Mouse (Mus musculus) liver, embryonic 14.5 days (tissue): Measurements from ENCODE around the gene Xrcc1.

ENCODE experiments used
- CTCF ChIP-seq: IDR thresholded peaks from 2 replicates; pipeline ENCODE4 v1.5.1; 2016; ENCODE audit warnings: antibody characterized with exemption, low read depth, control low read depth
- EP300 ChIP-seq: IDR thresholded peaks from 2 replicates; pipeline ENCODE4 v1.6.1; 2016; ENCODE audit warnings: antibody characterized with exemption, low read depth

- TF ChIP-seq CTCF, result no peak
- TF ChIP-seq EP300, result no peak
Observed at GRCm38 (mm10) chr7:24592781-24593180, 46.7 kb downstream of the Xrcc1 start.
